Mouse (Mus musculus) layer of hippocampus, adult 9-10 months (tissue): ENCODE measurements around the gene Ntn4.

Experiments
- DNase-seq: peaks from one replicate; pipeline ENCODE4 v3.0.0; 2022; ENCODE audit warnings: low spot score

Gene Ntn4

GRCm38 (mm10) chr10:93641821-93642746 lies 1.6 kb downstream of the Ntn4 start:
- no peak for DNase-seq

- DNase-seq: no peak
Measured at GRCm38 (mm10) chr10:93642897-93643296, 2.4 kb downstream of the Ntn4 start.

- no peak for DNase-seq
Measured at GRCm38 (mm10) chr10:93644451-93644941, 4.0 kb downstream of the Ntn4 start.

GRCm38 (mm10) chr10:93647655-93648561 lies 7.4 kb downstream of the Ntn4 start:
- DNase-seq: no peak

- no peak for DNase-seq
Measured at GRCm38 (mm10) chr10:93648598-93649102, 8.2 kb downstream of the Ntn4 start.

GRCm38 (mm10) chr10:93649127-93649526 lies 8.6 kb downstream of the Ntn4 start:
- no peak for DNase-seq

- DNase-seq: no peak
Measured at GRCm38 (mm10) chr10:93649600-93649999, 9.1 kb downstream of the Ntn4 start.

- DNase-seq: no peak
Measured at GRCm38 (mm10) chr10:93653322-93653721, 12.8 kb downstream of the Ntn4 start.

GRCm38 (mm10) chr10:93655428-93655827 lies 14.9 kb downstream of the Ntn4 start:
- DNase-seq: no peak

GRCm38 (mm10) chr10:93659792-93660191 lies 19.3 kb downstream of the Ntn4 start:
- no peak for DNase-seq

GRCm38 (mm10) chr10:93661348-93661991 lies 21.0 kb downstream of the Ntn4 start:
- no peak for DNase-seq

- no peak for DNase-seq
Measured at GRCm38 (mm10) chr10:93662018-93662417, 21.5 kb downstream of the Ntn4 start.

GRCm38 (mm10) chr10:93666222-93666621 lies 25.7 kb downstream of the Ntn4 start:
- DNase-seq: no peak

- DNase-seq: no peak
Measured at GRCm38 (mm10) chr10:93666996-93667395, 26.5 kb downstream of the Ntn4 start.

- no peak for DNase-seq
Measured at GRCm38 (mm10) chr10:93672646-93673479, 32.4 kb downstream of the Ntn4 start.

- no peak for DNase-seq
Measured at GRCm38 (mm10) chr10:93679191-93680007, 38.9 kb downstream of the Ntn4 start.

GRCm38 (mm10) chr10:93680680-93681377 lies 40.3 kb downstream of the Ntn4 start:
- DNase-seq: no peak

- DNase-seq: no peak
Measured at GRCm38 (mm10) chr10:93682185-93682747, 41.8 kb downstream of the Ntn4 start.

- no peak for DNase-seq
Measured at GRCm38 (mm10) chr10:93683185-93683584, 42.7 kb downstream of the Ntn4 start.
